Mouse (Mus musculus) liver, embryonic 14.5 days (tissue): ENCODE data around the gene Pradc1. TPM values are rescaled to one million over a fixed set of nuclear protein-coding genes. Genes with fewer than 3 reads are reported as not detected.

Experiments
- ATAC-seq: fragments of 200-750 bp; cut with Nextera tagmentation; 2 replicates; pipeline ENCODE4 v1.8.0; 2017; ENCODE audit warnings: moderate number of reproducible peaks, mild to moderate bottlenecking, moderate library complexity; ENCODE audit not compliant: insufficient read depth
- DNase-seq, 3 experiments: peaks; one replicate each; pipeline ENCODE4 v3.0.0-alpha.2; 2012 to 2013; ENCODE audit warnings: low read depth in 3 of 3, low spot score in 3 of 3
- H3K27ac ChIP-seq: fragments of 300-500 bp; sonication (generic); 2 replicates; pipeline ENCODE4 v1.5.1; 2014; ENCODE audit warnings: moderate library complexity, mild to moderate bottlenecking, control low read depth, inconsistent platforms
- H3K27me3 ChIP-seq: fragments of 300-500 bp; sonication (generic); 2 replicates; pipeline ENCODE4 v1.6.1; 2014; ENCODE audit warnings: mild to moderate bottlenecking, low read length, moderate library complexity; ENCODE audit not compliant: control insufficient read depth, insufficient read depth
- H3K36me3 ChIP-seq: fragments of 300-500 bp; sonication (generic); replicated peaks from 2 replicates; pipeline ENCODE4 v1.6.1; 2014; ENCODE audit warnings: low read depth; ENCODE audit not compliant: control insufficient read depth, insufficient read depth
- H3K4me1 ChIP-seq, 2 experiments: fragments of 200-500 bp in 1 of 2; fragments of 300-500 bp in 1 of 2; sonication (generic) in 1 of 2; replicated peaks; 2 replicates each; pipeline ENCODE4 v1.6.1; 2012 to 2014; ENCODE audit warnings: antibody characterized with exemption in 1 of 2, inconsistent platforms in 1 of 2, low read length in 1 of 2; ENCODE audit not compliant: control insufficient read depth in 2 of 2, insufficient read depth in 2 of 2
- H3K4me2 ChIP-seq: fragments of 300-500 bp; sonication (generic); 2 replicates; pipeline ENCODE4 v1.6.1; 2014; ENCODE audit warnings: low read depth, mild to moderate bottlenecking, control low read depth, moderate library complexity
- H3K4me3 ChIP-seq, 2 experiments: fragments of 200-500 bp in 1 of 2; fragments of 300-500 bp in 1 of 2; sonication (generic) in 1 of 2; 2 replicates each; pipeline ENCODE4 v1.5.1; 2012 to 2014; ENCODE audit warnings: low read depth in 2 of 2, low read length in 2 of 2, mild to moderate bottlenecking in 2 of 2, control low read depth in 1 of 2, inconsistent platforms in 1 of 2, moderate library complexity in 1 of 2; ENCODE audit not compliant: insufficient read depth in 1 of 2
- H3K9ac ChIP-seq: fragments of 300-500 bp; sonication (generic); replicated peaks from 2 replicates; pipeline ENCODE4 v1.6.1; 2014; ENCODE audit warnings: mild to moderate bottlenecking, control low read depth, moderate library complexity
- H3K9me3 ChIP-seq: fragments of 300-500 bp; sonication (generic); 2 replicates; pipeline ENCODE4 v1.6.1; 2016; ENCODE audit warnings: low read length, mixed read lengths; ENCODE audit not compliant: control insufficient read depth
- CTCF ChIP-seq: IDR thresholded peaks from 2 replicates; pipeline ENCODE4 v1.5.1; 2016; ENCODE audit warnings: antibody characterized with exemption, low read depth, control low read depth
- EP300 ChIP-seq: IDR thresholded peaks from 2 replicates; pipeline ENCODE4 v1.6.1; 2016; ENCODE audit warnings: antibody characterized with exemption, low read depth
- WGBS: fragments of 180-500 bp; shearing (Covaris S2); extraction: QIAGEN DNeasy Blood & Tissue Kit; methylation state at CpG from one replicate; pipeline ENCODE4 v1.1.7; 2014; ENCODE audit not compliant: insufficient replicate concordance; 5-methylcytosine and 5-hydroxymethylcytosine counted together
- polyA plus RNA-seq, 2 experiments: library from polyadenylated mRNA; depleted of rRNA in 1 of 2; stranded (reverse) in 1 of 2; unstranded in 1 of 2; fragments of >200 nt; fragmentation: Nextera tagmentation in 1 of 2; extraction: Ambion mirVana in 1 of 2; gene quantifications; 2 replicates each; pipeline versions ENCODE4 v1.2.1 to v1.2.3; 2012 to 2014

Pradc1 gene
- polyA plus RNA-seq, 2 experiments = 16.9 to 18.1 TPM

- Histone ChIP-seq H3K27me3 (peaks cover 7% of the 10 kb centered on the region), H3K4me2 (no peak overlapping the region), H3K9ac (no peak overlapping the region), H3K27ac (no peak overlapping the region), H3K4me3 (no peak overlapping the region), H3K36me3 (no peaks in the 10 kb centered on the region), H3K9me3 (no peaks in the 10 kb centered on the region), H3K4me1 (no peaks in the 10 kb centered on the region)
- DNase-seq (no peak), ATAC-seq (no peak)
- WGBS = 67% methylated on average over 2 of the region's 2 CpGs
- no peak for TF ChIP-seq EP300
- no peak for TF ChIP-seq CTCF
Measured at GRCm38 (mm10) chr6:85419150-85419549, 32.6 kb downstream of the Pradc1 start.

- Histone ChIP-seq H3K27me3 (no peaks in the 10 kb centered on the region), H3K4me2 (no peak overlapping the region), H3K9ac (no peak overlapping the region), H3K36me3 (no peaks in the 10 kb centered on the region), H3K9me3 (no peaks in the 10 kb centered on the region), H3K4me3 (no peak overlapping the region), H3K27ac (no peak overlapping the region), H3K4me1 (no peaks in the 10 kb centered on the region)
- DNase-seq (no peak), ATAC-seq (no peak)
- TF ChIP-seq CTCF = no peak
- TF ChIP-seq EP300 = no peak
- WGBS = 36% methylated on average over 3 of the region's 3 CpGs
Measured at GRCm38 (mm10) chr6:85415829-85416228, 35.9 kb downstream of the Pradc1 start.

- H3K4me2 ChIP-seq = no peak overlapping the region
- H3K27ac ChIP-seq = no peak overlapping the region
- H3K9me3 ChIP-seq = no peaks in the 10 kb centered on the region
- H3K4me1 ChIP-seq = no peaks in the 10 kb centered on the region
- TF ChIP-seq EP300 (no peak), CTCF (peak; percentile 70)
- 6% methylated on average over 13 of the region's 13 CpGs for WGBS
- no peak overlapping the region for H3K9ac ChIP-seq
- peaks cover 29% of the 10 kb centered on the region for H3K27me3 ChIP-seq
- H3K36me3 ChIP-seq = no peaks in the 10 kb centered on the region
- peak in 2 of 3 experiments; percentile 24 to 31 for DNase-seq
- no peak overlapping the region for H3K4me3 ChIP-seq
- peak; percentile 37; the same call in 1 of the 2 replicates for ATAC-seq
Measured at GRCm38 (mm10) chr6:85410771-85411273, 40.9 kb downstream of the Pradc1 start.

- Histone ChIP-seq H3K9ac (no peak overlapping the region), H3K9me3 (no peaks in the 10 kb centered on the region), H3K4me2 (no peak overlapping the region), H3K36me3 (no peaks in the 10 kb centered on the region), H3K27ac (no peak overlapping the region), H3K4me3 (no peak overlapping the region), H3K4me1 (no peaks in the 10 kb centered on the region), H3K27me3 (peaks cover 29% of the 10 kb centered on the region)
- no peak for TF ChIP-seq EP300
- no peak for TF ChIP-seq CTCF
- 3% methylated on average over 31 of the region's 31 CpGs for WGBS
- ATAC-seq (no peak), DNase-seq (no peak)
Measured at GRCm38 (mm10) chr6:85409003-85409402, 42.8 kb downstream of the Pradc1 start.

GRCm38 (mm10) chr6:85403039-85403438 lies 48.7 kb downstream of the Pradc1 start:
- no peak for DNase-seq
- WGBS = 68% methylated on average over 10 of the region's 10 CpGs
- no peak for ATAC-seq

More at GRCm38 (mm10) chr6:85403039-85403438, 48.7 kb downstream of the Pradc1 start:
- TF ChIP-seq EP300 (no peak), CTCF (no peak)
- Histone ChIP-seq H3K9me3 (no peaks in the 10 kb centered on the region), H3K36me3 (no peaks in the 10 kb centered on the region), H3K4me3 (no peak overlapping the region), H3K27me3 (peaks cover 5% of the 10 kb centered on the region), H3K9ac (no peak overlapping the region), H3K4me2 (no peak overlapping the region), H3K4me1 (no peaks in the 10 kb centered on the region), H3K27ac (no peak overlapping the region)
